Mouse (Mus musculus) layer of hippocampus, adult 9-11 months (tissue): ENCODE results near the gene Rhbdf1.

ENCODE experiments used
- DNase-seq: peaks from one replicate; pipeline ENCODE4 v3.0.0; 2022

The Rhbdf1 gene

GRCm38 (mm10) chr11:32238093-32238860 lies 16.2 kb upstream of the Rhbdf1 start:
- DNase-seq: peak; percentile 65

GRCm38 (mm10) chr11:32237411-32237795 lies 15.3 kb upstream of the Rhbdf1 start:
- no peak for DNase-seq

- peak; percentile 46 for DNase-seq
Measured at GRCm38 (mm10) chr11:32236712-32237410, 14.8 kb upstream of the Rhbdf1 start.

DNA sequence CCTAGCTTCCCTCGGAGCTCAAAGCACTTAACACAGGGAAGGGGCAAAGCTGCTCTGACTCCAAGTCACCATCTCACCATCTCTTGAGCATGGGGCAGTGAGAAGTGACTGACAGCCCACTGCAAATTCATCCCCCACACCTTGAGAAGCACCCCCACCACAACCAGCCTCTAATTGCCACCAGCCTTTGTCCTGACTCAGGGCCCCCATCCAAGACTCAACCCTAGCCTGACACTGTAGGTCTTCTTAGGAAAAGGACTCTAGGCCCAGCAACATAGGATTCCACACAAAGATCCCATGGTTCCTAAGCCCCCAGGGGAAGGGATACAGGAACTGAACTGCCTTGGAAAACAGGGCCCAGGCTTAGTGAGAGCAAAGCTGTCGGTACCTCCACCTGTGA lies 14.0 kb upstream of the Rhbdf1 start:
- DNase-seq: no peak

GRCm38 (mm10) chr11:32235646-32236045 lies 13.5 kb upstream of the Rhbdf1 start:
- DNase-seq: peak; percentile 61

DNA sequence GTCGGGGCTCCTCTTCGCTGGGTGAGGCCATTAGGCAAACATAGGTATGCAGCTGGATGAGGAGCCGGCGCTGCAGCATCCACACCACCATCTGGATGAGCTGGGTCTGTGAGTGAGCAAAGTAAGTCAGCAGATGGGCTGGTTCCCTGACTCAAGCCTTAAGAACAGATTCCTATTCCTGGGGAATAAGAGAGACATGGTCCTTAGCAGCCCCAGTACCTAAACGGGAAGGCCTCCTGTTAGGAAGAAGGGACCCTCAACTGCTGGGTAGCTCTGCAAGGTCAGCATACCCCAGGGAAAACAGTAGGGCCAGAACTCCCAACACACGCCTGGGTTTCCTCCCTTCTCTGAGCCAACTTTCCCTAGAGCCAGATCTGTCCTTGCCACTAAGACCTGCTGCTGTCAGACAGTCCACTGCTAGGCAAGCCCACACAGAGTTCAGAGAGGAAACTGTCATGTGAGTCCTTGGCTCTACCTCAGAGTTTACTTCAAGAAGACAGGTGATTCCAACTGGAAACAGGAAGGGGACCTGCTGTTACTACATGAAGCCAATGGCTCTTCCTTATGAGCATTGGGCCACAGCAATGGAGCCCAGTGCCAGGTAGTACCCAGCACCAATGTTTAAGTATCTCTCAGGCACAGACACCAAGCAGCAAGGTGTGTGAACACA lies 12.9 kb upstream of the Rhbdf1 start:
- DNase-seq: peak; percentile 14

GRCm38 (mm10) chr11:32233895-32234294 lies 11.8 kb upstream of the Rhbdf1 start:
- DNase-seq: peak; percentile 53

DNA sequence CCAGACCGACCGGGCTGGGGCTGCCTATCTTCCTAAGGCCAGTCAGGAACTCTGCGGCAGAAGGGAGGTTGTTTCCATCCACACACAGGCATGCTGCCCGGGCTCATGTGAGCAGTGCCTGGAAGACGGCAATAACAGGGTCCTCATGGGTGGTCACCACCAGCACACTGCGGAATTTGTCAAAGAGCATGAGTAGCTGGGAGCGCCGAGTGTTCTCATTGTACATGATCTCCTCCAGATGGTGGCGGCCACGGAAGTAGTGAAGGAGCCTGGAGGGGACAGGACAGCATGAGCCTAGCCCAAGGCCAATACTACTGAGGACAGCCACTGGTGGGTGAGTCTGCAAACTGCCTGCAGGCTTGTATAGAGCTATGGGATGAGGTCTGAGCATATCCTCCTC lies 10.7 kb upstream of the Rhbdf1 start:
- DNase-seq: no peak

- DNase-seq: no peak
Measured at GRCm38 (mm10) chr11:32231125-32231524, 9.0 kb upstream of the Rhbdf1 start.

GRCm38 (mm10) chr11:32230220-32230619 lies 8.1 kb upstream of the Rhbdf1 start:
- DNase-seq: peak; percentile 70

GRCm38 (mm10) chr11:32228292-32228845 lies 6.3 kb upstream of the Rhbdf1 start:
- DNase-seq: no peak

- no peak for DNase-seq
Measured at GRCm38 (mm10) chr11:32227555-32227954, 5.5 kb upstream of the Rhbdf1 start.

GRCm38 (mm10) chr11:32227041-32227440 lies 4.9 kb upstream of the Rhbdf1 start:
- DNase-seq: no peak

DNA sequence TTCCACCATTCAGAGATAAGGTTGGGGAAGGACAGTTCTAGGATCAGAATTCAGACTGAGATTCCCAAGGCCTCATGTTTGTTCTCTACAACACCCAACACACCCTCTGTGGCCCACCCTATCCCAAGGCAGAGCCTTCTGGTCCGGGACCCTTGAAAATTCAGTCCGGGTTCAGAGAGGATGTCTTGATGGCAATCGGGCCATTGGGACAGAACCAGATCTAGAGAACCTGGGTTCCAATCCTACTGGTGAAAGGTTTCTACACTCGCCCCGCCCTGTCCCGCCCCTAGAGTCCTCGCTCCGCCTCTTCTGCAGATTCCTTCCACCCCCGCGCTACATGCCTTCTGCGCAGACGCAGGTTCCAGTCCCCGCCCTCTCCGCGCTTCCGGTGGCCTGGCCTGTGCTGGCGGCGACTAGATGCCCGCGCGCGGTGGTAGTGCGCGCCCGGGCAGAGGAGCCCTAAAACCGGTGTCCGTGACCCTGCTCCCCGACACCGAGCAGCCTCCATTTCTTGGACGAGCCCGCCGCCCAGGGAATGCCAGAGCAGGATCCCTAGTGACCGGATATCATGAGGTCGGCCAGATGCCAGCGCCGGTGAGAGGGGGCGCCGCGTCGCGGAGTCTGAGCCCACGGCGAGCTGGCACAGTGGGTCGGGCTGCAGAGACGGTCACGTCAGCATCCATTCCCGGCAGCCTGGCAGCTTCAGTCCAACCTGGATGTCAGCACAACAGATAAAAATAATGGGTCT lies 4.2 kb upstream of the Rhbdf1 start, which contains the start of gene Mpg:
Mpg (plus strand) TSS at position 382 of the 748 bp plus-strand sequence.
- DNase-seq: peak; percentile 90

GRCm38 (mm10) chr11:32225222-32226104 lies 3.4 kb upstream of the Rhbdf1 start:
- no peak for DNase-seq

GRCm38 (mm10) chr11:32224468-32225139 lies 2.5 kb upstream of the Rhbdf1 start:
- peak; percentile 67 for DNase-seq

GRCm38 (mm10) chr11:32223297-32223967 lies 1.3 kb upstream of the Rhbdf1 start:
- no peak for DNase-seq

- no peak for DNase-seq
Measured at GRCm38 (mm10) chr11:32222570-32223194, 582 bp upstream of the Rhbdf1 start.

- DNase-seq: no peak
Measured at GRCm38 (mm10) chr11:32221225-32221950, 712 bp downstream of the Rhbdf1 start.
